Comparison of ENCODE assay signal across 9 mouse cellular contexts in the genomic region with DNA sequence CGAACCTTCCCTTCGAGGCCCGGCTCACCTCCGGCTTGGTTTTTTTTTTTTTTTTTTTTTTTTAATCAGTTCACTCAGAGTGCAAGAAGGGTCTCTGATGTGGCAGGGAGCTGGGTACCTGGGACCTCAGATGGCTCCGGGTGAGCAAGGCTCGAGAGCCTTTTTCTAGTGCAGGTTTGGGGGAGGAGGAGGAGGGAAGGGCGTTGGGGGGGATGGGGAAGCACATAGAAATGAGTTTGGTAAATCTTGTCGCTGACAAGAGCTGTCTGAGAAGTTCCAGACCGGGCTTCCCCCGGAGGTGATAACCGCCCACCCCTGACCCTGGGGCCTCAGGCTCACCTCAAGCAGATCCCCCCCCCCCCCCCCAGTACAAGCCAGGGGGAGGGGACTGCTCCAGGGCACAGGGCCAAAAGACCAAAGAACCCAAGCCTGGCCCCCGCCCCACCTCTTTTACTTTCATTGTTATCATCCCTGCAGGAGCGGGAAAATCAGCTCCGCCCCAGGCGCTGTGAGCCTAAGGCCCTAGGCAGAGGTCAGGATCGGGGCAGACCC. TPM values are rescaled to one million over a fixed set of nuclear protein-coding genes. Genes with fewer than 3 reads are reported as not detected.
A peak's percentile ranks its signal among the peaks of the same experiment; 100 is the strongest.
DNase-seq lines count a peak whose midpoint lies in the region; ATAC-seq and TF ChIP-seq lines count a peak whose summit lies in the region.
"Had no signal": no experiment of that assay in that cellular context is flagged by ENCODE, and none has a peak within 500 bp of the region (broad histone marks: within the 10 kb centered on the region; RNA-seq: fewer than 3 reads in every experiment).

A gene (minus strand): TSS at position 138 of the 552 bp plus-strand sequence.

- H3K27me3 ChIP-seq in heart, adult 2 months (ENCODE audit: control insufficient read depth, insufficient read depth, low read length): no peaks in the 10 kb centered on the region
- H3K27me3 ChIP-seq in limb, embryonic 13.5 days: no peaks in the 10 kb centered on the region
- H3K27me3 ChIP-seq: Patski had no signal

- no peak for TF ChIP-seq CTCF in heart, adult 2 months (IDR thresholded peaks at IDR 0.05)

- intact Hi-C loops in heart, adult 2 months (cut with DNase I): no loop called here
- intact Hi-C loops in heart, postnatal 36 days (cut with DNase I): no loop called here
- intact Hi-C loops in heart, postnatal 14 days (cut with DNase I): loop anchor here (10.0 kb wide), 1 partner anchor 503 kb away; a partner anchor contains a TSS

- DNase-seq in heart, adult 2 months: peak; percentile 6 to 21
- no peak for DNase-seq in heart, postnatal 36 days
- no peak for DNase-seq in urinary bladder, adult 2 months (ENCODE audit: low spot score)
- no peak for DNase-seq in urinary bladder, adult 18-20 months (ENCODE audit: low spot score in 2 of 2)
- no peak for DNase-seq in heart, postnatal 14 days
- peak; percentile 61 for DNase-seq in retina, embryonic 14.5 days (ENCODE audit: low spot score)

- no peaks in the 10 kb centered on the region for H3K79me2 ChIP-seq in heart, adult 2 months (replicated peaks; ENCODE audit: control insufficient read depth, insufficient read depth, low read length)

- no peaks in the 10 kb centered on the region for H3K36me3 ChIP-seq in heart, adult 2 months (ENCODE audit: control insufficient read depth, insufficient read depth, low read length)
- H3K36me3 ChIP-seq in limb, embryonic 13.5 days: peaks cover 44% of the 10 kb centered on the region

- ATAC-seq in limb, embryonic 13.5 days (ENCODE audit: low FRiP score, low read depth): peak; percentile 17
- no peak for ATAC-seq in megakaryocyte-erythroid progenitor cell, adult 5-6 weeks (replicated peaks; ENCODE audit: low FRiP score, low TSS enrichment, poor library complexity, severe bottlenecking)
- ATAC-seq: Patski had no signal

- H3K9me3 ChIP-seq in limb, embryonic 13.5 days: no peaks in the 10 kb centered on the region

- no peak within 1 kb of the TSS for H3K27ac ChIP-seq in heart, adult 2 months
- H3K27ac ChIP-seq in limb, embryonic 13.5 days: peak within 1 kb of the TSS; percentile 99

- no peak for TF ChIP-seq POLR2A in heart, adult 2 months (IDR thresholded peaks at IDR 0.05; ENCODE audit: insufficient read depth, low read depth, low read length)

- TF ChIP-seq EP300 in heart, adult 2 months (IDR thresholded peaks at IDR 0.05; ENCODE audit: insufficient read depth, low read depth, low read length): no peak

- peak within 1 kb of the TSS; percentile 29; the same call in 1 of the 2 replicates for H3K4me3 ChIP-seq in heart, adult 2 months
- H3K4me3 ChIP-seq in limb, embryonic 13.5 days: peak within 1 kb of the TSS; percentile 94

- no peaks in the 10 kb centered on the region for H3K4me1 ChIP-seq in heart, adult 2 months (ENCODE audit: control insufficient read depth, insufficient read depth, low read length)
- peaks cover 45% of the 10 kb centered on the region for H3K4me1 ChIP-seq in limb, embryonic 13.5 days

- WGBS in heart, adult 2 months: 28% methylated on average over 15 of the region's 16 CpGs
- WGBS in limb, embryonic 13.5 days: 2% methylated on average over 16 of the region's 16 CpGs

- H3K4me2 ChIP-seq in limb, embryonic 13.5 days (replicated peaks): peak within 1 kb of the TSS; percentile 86

- peak within 1 kb of the TSS; percentile 62 for H3K9ac ChIP-seq in heart, adult 2 months (ENCODE audit: low read depth, low read length)
- H3K9ac ChIP-seq in limb, embryonic 13.5 days: peak within 1 kb of the TSS; percentile 99

RNA-seq across cellular contexts. Expression of the gene that starts here (rescaled TPM):
- 1 to 10 TPM; 2.5 to 2.8 TPM for total RNA-seq in heart, adult 2 months (2021)
- polyA plus RNA-seq in heart, adult 2 months (2012; rRNA removed): 4.1 and 5.4 TPM in 2 replicates
- total RNA-seq in heart, postnatal 36 days (2021): 1 to 10 TPM; 2.4 to 3.9 TPM
- 34.7 and 37.5 TPM in 2 replicates for polyA plus RNA-seq in urinary bladder, adult 2 months (2012; rRNA removed)
- total RNA-seq in heart, postnatal 14 days (2021): 10 to 100 TPM; 15.7 to 16.8 TPM
- 1,939 and 1,982 TPM in 2 replicates for polyA plus RNA-seq in limb, embryonic 13.5 days (2015; fragmentation: Nextera tagmentation; extraction: Ambion mirVana)
- total RNA-seq in megakaryocyte-erythroid progenitor cell, adult 5-6 weeks (2014; fragmentation: Nextera tagmentation): 2.1 TPM in 1 of 2 replicates, not detected in the other
- total RNA-seq in megakaryocyte-erythroid progenitor cell, adult 5-6 weeks (2017): 0.75 TPM in 1 of 2 replicates, not detected in the other

Comparison
In these comparisons a context has a peak if more than half of its experiments do, and no peak if none do; other contexts are left out.
1. RNA of the gene that starts here (polyA plus RNA-seq): 1,939 to 1,982 TPM in limb, embryonic 13.5 days; 34.7 to 37.5 TPM in urinary bladder, adult 2 months and 4.1 to 5.4 TPM in heart, adult 2 months; every median in the first group is over 10 times any median in the second.
2. DNase-seq: peak in heart, adult 2 months (2 of 2) and retina, embryonic 14.5 days (single experiment); none in heart, postnatal 36 days (0 of 2), urinary bladder, adult 2 months (single experiment), urinary bladder, adult 18-20 months (0 of 2) and heart, postnatal 14 days (0 of 2).